Mouse (Mus musculus): ENCODE data around the gene Ubr1. TPM values are rescaled to one million over a fixed set of nuclear protein-coding genes. Genes with fewer than 3 reads are reported as not detected.

Gene Ubr1
- polyA plus RNA-seq (2014; fragmentation: Nextera tagmentation; extraction: Ambion mirVana) = 17.9 and 24.0 TPM in 2 replicates

DNA sequence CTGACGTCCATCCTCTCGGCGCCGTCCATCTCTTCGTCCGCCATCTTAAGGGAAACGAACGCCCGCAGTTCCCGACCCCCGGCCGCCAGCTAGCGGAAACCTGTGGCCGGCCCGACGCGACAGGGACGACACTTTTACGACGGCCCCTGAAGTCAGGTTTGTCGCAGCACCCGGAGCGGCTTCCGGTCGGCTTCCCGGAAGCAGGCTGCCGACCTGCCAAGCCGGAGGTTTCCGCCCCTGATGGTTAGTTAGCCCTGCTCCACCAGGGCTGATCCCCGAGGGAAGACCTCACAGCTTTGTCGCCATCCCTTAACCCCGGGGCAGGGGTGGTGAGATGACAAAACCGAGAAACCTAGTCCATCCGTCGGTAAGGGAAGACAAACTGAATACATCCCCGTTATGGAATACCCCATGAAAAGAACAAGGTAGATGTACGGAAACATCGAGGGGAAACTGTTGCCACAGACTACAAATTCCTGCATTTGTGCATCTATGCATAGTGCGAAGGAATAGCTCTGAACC, at the start of gene Ubr1:
Gene Ubr1 (minus strand): TSS at position 157 of the 522 bp plus-strand sequence.
- Histone ChIP-seq H3K4me1 (ENCODE audit: control insufficient read depth, insufficient read depth, low read length) (peaks cover 3% of the 10 kb centered on the region; the same call in 1 of the 2 replicates), H3K27ac (replicated peaks; ENCODE audit: low read depth, low read length) (peak within 1 kb of the TSS; percentile 66), H3K4me3 (ENCODE audit: low read depth, low read length) (peak within 1 kb of the TSS; percentile 77), H3K36me3 (replicated peaks; ENCODE audit: control insufficient read depth, insufficient read depth, low read depth, low read length) (no peaks in the 10 kb centered on the region), H3K4me2 (ENCODE audit: low read depth, low read length) (peak within 1 kb of the TSS; percentile 52), H3K9ac (replicated peaks; ENCODE audit: low read length) (peak within 1 kb of the TSS; percentile 94), H3K27me3 (ENCODE audit: control insufficient read depth, insufficient read depth, low read length) (no peaks in the 10 kb centered on the region), H3K9me3 (replicated peaks; ENCODE audit: control insufficient read depth, low read length) (no peaks in the 10 kb centered on the region)
- DNase-seq (ENCODE audit: low spot score) = peak; percentile 92
- WGBS = under 1% methylated on average over 39 of the region's 39 CpGs
- ATAC-seq (replicated peaks; ENCODE audit: insufficient number of reproducible peaks, low FRiP score, low TSS enrichment, low read depth) = peak; percentile 89

- ATAC-seq (replicated peaks; ENCODE audit: insufficient number of reproducible peaks, low FRiP score, low TSS enrichment, low read depth) (no peak), DNase-seq (ENCODE audit: low spot score) (no peak)
- WGBS = 89% methylated on average over 1 of the region's 1 CpGs
- H3K9ac ChIP-seq (replicated peaks; ENCODE audit: low read length) = no peak overlapping the region
- no peaks in the 10 kb centered on the region for H3K4me1 ChIP-seq (ENCODE audit: control insufficient read depth, insufficient read depth, low read length)
- H3K27me3 ChIP-seq (ENCODE audit: control insufficient read depth, insufficient read depth, low read length) = no peaks in the 10 kb centered on the region
- H3K4me2 ChIP-seq (ENCODE audit: low read depth, low read length) = no peak overlapping the region
- no peak overlapping the region for H3K4me3 ChIP-seq (ENCODE audit: low read depth, low read length)
- no peaks in the 10 kb centered on the region for H3K9me3 ChIP-seq (replicated peaks; ENCODE audit: control insufficient read depth, low read length)
- no peak overlapping the region for H3K27ac ChIP-seq (replicated peaks; ENCODE audit: low read depth, low read length)
- no peaks in the 10 kb centered on the region; the same call in 1 of the 2 replicates for H3K36me3 ChIP-seq (replicated peaks; ENCODE audit: control insufficient read depth, insufficient read depth, low read depth, low read length)
Observed at GRCm38 (mm10) chr2:121017151-121017550, 46.6 kb upstream of the Ubr1 start.

DNA sequence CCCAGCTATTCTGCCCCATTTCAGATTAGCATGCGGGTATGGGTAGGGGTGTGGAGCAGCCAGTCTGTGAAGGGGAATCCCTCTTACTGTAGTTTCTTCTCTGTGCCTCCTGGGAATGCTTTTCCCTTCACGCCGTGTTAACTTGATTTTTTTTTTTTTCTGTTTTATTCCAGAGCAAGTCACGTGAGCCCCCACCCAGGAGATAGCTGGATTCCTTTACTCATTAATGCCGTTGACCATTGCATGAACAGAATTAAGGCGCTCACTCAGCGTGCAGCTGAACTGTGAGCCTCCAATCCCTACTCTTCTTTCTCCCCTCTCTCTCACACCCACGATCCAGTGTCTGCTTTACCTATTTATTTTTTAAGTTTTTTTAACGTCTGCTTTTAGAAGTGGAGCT, 45.7 kb upstream of the Ubr1 start:
- Histone ChIP-seq H3K36me3 (replicated peaks; ENCODE audit: control insufficient read depth, insufficient read depth, low read depth, low read length) (no peaks in the 10 kb centered on the region; the same call in 1 of the 2 replicates), H3K27me3 (ENCODE audit: control insufficient read depth, insufficient read depth, low read length) (no peaks in the 10 kb centered on the region), H3K4me3 (ENCODE audit: low read depth, low read length) (no peak overlapping the region), H3K27ac (replicated peaks; ENCODE audit: low read depth, low read length) (no peak overlapping the region), H3K9ac (replicated peaks; ENCODE audit: low read length) (no peak overlapping the region), H3K9me3 (replicated peaks; ENCODE audit: control insufficient read depth, low read length) (no peaks in the 10 kb centered on the region), H3K4me2 (ENCODE audit: low read depth, low read length) (no peak overlapping the region), H3K4me1 (ENCODE audit: control insufficient read depth, insufficient read depth, low read length) (no peaks in the 10 kb centered on the region)
- WGBS = 85% methylated on average over 9 of the region's 9 CpGs
- no peak for DNase-seq (ENCODE audit: low spot score)
- no peak for ATAC-seq (replicated peaks; ENCODE audit: insufficient number of reproducible peaks, low FRiP score, low TSS enrichment, low read depth)

GRCm38 (mm10) chr2:121015507-121015906, 45.0 kb upstream of the Ubr1 start:
- DNase-seq (ENCODE audit: low spot score) (no peak), ATAC-seq (replicated peaks; ENCODE audit: insufficient number of reproducible peaks, low FRiP score, low TSS enrichment, low read depth) (no peak)
- no peaks in the 10 kb centered on the region for H3K27me3 ChIP-seq (ENCODE audit: control insufficient read depth, insufficient read depth, low read length)
- H3K9ac ChIP-seq (replicated peaks; ENCODE audit: low read length) = no peak overlapping the region
- no peak overlapping the region for H3K4me3 ChIP-seq (ENCODE audit: low read depth, low read length)
- no peaks in the 10 kb centered on the region; the same call in 1 of the 2 replicates for H3K36me3 ChIP-seq (replicated peaks; ENCODE audit: control insufficient read depth, insufficient read depth, low read depth, low read length)
- H3K4me1 ChIP-seq (ENCODE audit: control insufficient read depth, insufficient read depth, low read length) = no peaks in the 10 kb centered on the region
- H3K4me2 ChIP-seq (ENCODE audit: low read depth, low read length) = no peak overlapping the region
- no peak overlapping the region for H3K27ac ChIP-seq (replicated peaks; ENCODE audit: low read depth, low read length)
- no peaks in the 10 kb centered on the region for H3K9me3 ChIP-seq (replicated peaks; ENCODE audit: control insufficient read depth, low read length)
- WGBS = 83% methylated on average over 2 of the region's 2 CpGs

DNA sequence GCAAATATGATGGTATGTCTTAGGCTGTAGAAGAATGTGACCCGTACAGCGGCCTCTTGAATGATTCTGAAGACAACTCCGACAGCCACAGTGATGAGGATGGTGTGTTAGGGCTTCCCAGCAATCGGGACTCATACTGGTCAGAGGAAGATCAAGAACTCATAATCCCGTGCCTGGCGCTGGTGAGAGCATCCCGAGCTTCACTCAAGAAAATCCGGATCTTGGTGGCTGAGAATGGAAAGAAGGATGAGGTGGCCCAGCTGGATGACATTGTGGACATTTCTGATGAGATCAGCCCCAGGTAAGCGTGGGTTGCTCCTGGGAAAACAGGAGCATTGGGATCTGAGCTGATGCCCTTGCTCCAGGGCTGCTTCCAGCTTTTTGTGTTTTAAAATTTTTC, 42.2 kb upstream of the Ubr1 start:
- ATAC-seq (replicated peaks; ENCODE audit: insufficient number of reproducible peaks, low FRiP score, low TSS enrichment, low read depth) (no peak), DNase-seq (ENCODE audit: low spot score) (no peak)
- no peaks in the 10 kb centered on the region; the same call in 1 of the 2 replicates for H3K36me3 ChIP-seq (replicated peaks; ENCODE audit: control insufficient read depth, insufficient read depth, low read depth, low read length)

DNA sequence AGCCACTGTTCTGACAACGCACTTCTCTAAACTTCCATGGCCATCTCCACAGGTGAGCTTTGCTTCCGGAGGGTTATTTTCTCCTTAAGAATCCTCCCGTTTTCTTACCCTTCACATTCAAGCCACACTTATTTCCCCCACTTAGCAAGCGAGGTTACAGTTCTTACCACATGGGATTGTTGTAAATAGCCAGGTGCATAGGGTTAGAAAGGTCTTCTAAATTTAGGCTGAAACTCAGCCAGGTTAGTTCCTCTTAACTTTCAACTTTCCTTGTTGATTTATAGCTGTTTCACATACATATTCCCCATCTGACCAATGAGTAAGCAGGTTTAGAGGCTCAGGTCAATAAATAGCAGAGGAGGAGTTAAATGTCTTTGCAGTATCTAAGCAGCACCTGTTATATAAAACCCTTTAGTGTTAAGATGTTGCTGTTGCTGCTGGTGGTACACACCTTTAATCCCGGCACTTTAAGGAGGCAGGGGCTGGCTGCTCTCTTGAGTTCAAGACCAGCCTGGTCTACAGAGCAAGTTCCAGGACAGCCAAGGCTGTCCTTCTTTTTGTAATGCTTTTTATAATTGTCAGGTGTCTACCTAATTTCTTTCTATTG, 38.7 kb upstream of the Ubr1 start:
- peak overlapping the region; percentile 70 for H3K4me3 ChIP-seq (ENCODE audit: low read depth, low read length)
- 23% methylated on average over 5 of the region's 5 CpGs for WGBS
- no peak for ATAC-seq (replicated peaks; ENCODE audit: insufficient number of reproducible peaks, low FRiP score, low TSS enrichment, low read depth)
- no peak overlapping the region for H3K27ac ChIP-seq (replicated peaks; ENCODE audit: low read depth, low read length)
- H3K27me3 ChIP-seq (ENCODE audit: control insufficient read depth, insufficient read depth, low read length) = no peaks in the 10 kb centered on the region
- H3K9me3 ChIP-seq (replicated peaks; ENCODE audit: control insufficient read depth, low read length) = no peaks in the 10 kb centered on the region
- H3K4me2 ChIP-seq (ENCODE audit: low read depth, low read length) = peak overlapping the region; percentile 64
- H3K36me3 ChIP-seq (replicated peaks; ENCODE audit: control insufficient read depth, insufficient read depth, low read depth, low read length) = no peaks in the 10 kb centered on the region
- no peaks in the 10 kb centered on the region for H3K4me1 ChIP-seq (ENCODE audit: control insufficient read depth, insufficient read depth, low read length)
- H3K9ac ChIP-seq (replicated peaks; ENCODE audit: low read length) = peak overlapping the region; percentile 64
- DNase-seq (ENCODE audit: low spot score) = no peak

More for the DNA sequence above, 42.2 kb upstream of the Ubr1 start:
- 88% methylated on average over 9 of the region's 9 CpGs for WGBS
- H3K9ac ChIP-seq (replicated peaks; ENCODE audit: low read length) = no peak overlapping the region
- H3K4me2 ChIP-seq (ENCODE audit: low read depth, low read length) = no peak overlapping the region
- no peaks in the 10 kb centered on the region for H3K9me3 ChIP-seq (replicated peaks; ENCODE audit: control insufficient read depth, low read length)
- no peaks in the 10 kb centered on the region for H3K27me3 ChIP-seq (ENCODE audit: control insufficient read depth, insufficient read depth, low read length)
- no peak overlapping the region for H3K4me3 ChIP-seq (ENCODE audit: low read depth, low read length)
- no peaks in the 10 kb centered on the region for H3K4me1 ChIP-seq (ENCODE audit: control insufficient read depth, insufficient read depth, low read length)
- no peak overlapping the region for H3K27ac ChIP-seq (replicated peaks; ENCODE audit: low read depth, low read length)

- Histone ChIP-seq H3K4me3 (ENCODE audit: low read depth, low read length) (peak overlapping the region; percentile 70), H3K9ac (replicated peaks; ENCODE audit: low read length) (peak overlapping the region; percentile 64), H3K4me1 (ENCODE audit: control insufficient read depth, insufficient read depth, low read length) (no peaks in the 10 kb centered on the region), H3K27me3 (ENCODE audit: control insufficient read depth, insufficient read depth, low read length) (no peaks in the 10 kb centered on the region), H3K9me3 (replicated peaks; ENCODE audit: control insufficient read depth, low read length) (no peaks in the 10 kb centered on the region), H3K36me3 (replicated peaks; ENCODE audit: control insufficient read depth, insufficient read depth, low read depth, low read length) (no peaks in the 10 kb centered on the region), H3K4me2 (ENCODE audit: low read depth, low read length) (peak overlapping the region; percentile 64), H3K27ac (replicated peaks; ENCODE audit: low read depth, low read length) (no peak overlapping the region)
- no peak for ATAC-seq (replicated peaks; ENCODE audit: insufficient number of reproducible peaks, low FRiP score, low TSS enrichment, low read depth)
- no peak for DNase-seq (ENCODE audit: low spot score)
- 4% methylated on average over 12 of the region's 12 CpGs for whole genome bisulfite sequencing
Observed at GRCm38 (mm10) chr2:121008664-121009007, 38.1 kb upstream of the Ubr1 start.

DNA sequence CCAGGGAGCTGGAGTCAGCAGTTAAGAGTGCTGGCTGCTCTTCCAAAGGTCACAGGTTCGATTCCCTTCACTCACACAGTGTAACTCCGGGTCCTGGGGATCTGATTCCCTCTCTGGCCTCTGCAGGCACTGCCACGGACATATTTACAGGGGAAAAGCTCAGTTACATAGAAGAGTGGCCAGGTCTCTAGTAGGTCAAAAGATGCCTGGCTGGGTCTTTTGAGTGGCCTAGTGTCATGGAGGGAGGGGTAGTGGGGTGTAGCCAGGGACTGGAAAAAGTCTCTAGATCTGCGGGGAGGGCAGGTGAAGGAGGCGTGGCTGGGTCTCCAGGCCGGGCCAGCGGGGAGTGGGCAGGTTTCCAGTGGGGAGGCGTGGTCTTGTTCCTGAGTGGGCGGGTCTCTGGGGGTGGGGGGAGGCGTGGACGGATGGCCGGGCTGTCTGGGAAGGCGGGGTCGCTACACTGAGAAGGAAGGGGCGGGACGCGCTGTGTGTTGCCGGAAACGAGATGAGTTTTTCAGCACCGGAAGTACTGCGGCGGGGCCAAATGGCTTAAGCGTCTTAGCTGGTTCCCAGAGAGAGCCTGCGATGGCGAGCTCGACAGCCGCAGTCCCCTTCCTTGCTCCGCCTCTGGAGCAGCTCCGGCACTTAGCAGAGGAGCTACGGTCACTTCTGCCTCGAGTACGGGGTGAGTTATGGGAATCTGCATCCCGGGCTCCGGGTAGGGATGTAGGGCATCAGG, 37.6 kb upstream of the Ubr1 start, which contains the start of gene Ccndbp1:
Gene Ccndbp1 (plus strand): TSS at position 479 of the 739 bp plus-strand sequence.
- H3K27me3 ChIP-seq (ENCODE audit: control insufficient read depth, insufficient read depth, low read length) = no peaks in the 10 kb centered on the region
- no peak within 1 kb of the TSS for H3K27ac ChIP-seq (replicated peaks; ENCODE audit: low read depth, low read length)
- no peaks in the 10 kb centered on the region for H3K9me3 ChIP-seq (replicated peaks; ENCODE audit: control insufficient read depth, low read length)
- ATAC-seq (replicated peaks; ENCODE audit: insufficient number of reproducible peaks, low FRiP score, low TSS enrichment, low read depth) (peak; percentile 94), DNase-seq (ENCODE audit: low spot score) (peak; percentile 94)
- H3K36me3 ChIP-seq (replicated peaks; ENCODE audit: control insufficient read depth, insufficient read depth, low read depth, low read length) = no peaks in the 10 kb centered on the region
- WGBS = 2% methylated on average over 32 of the region's 34 CpGs
- peak within 1 kb of the TSS; percentile 70 for H3K4me3 ChIP-seq (ENCODE audit: low read depth, low read length)
- H3K4me1 ChIP-seq (ENCODE audit: control insufficient read depth, insufficient read depth, low read length) = no peaks in the 10 kb centered on the region
- peak within 1 kb of the TSS; percentile 64 for H3K9ac ChIP-seq (replicated peaks; ENCODE audit: low read length)
- H3K4me2 ChIP-seq (ENCODE audit: low read depth, low read length) = peak within 1 kb of the TSS; percentile 64
